Mouse (Mus musculus): Measurements from ENCODE around the gene Mettl11b. TPM values are rescaled to one million over a fixed set of nuclear protein-coding genes. Genes with fewer than 3 reads are reported as not detected.
"Not testable (repeated sequence)": the region's sequence is repeated elsewhere in the genome, so short reads cannot be mapped to it uniquely, and the experiment has no call there.

The Mettl11b gene
- polyA plus RNA-seq (2014; fragmentation: Nextera tagmentation; extraction: Ambion mirVana), result 0.33 and 0.42 TPM in 2 replicates

- Histone ChIP-seq H3K27me3 (ENCODE audit: insufficient read depth, low read length) (no peaks in the 10 kb centered on the region), H3K4me1 (ENCODE audit: insufficient read depth) (0 out of 2 replicates have a peak, but pooled peaks cover 4% of the 10 kb centered on the region), H3K4me3 (ENCODE audit: low read depth, low read length) (no peak within 1 kb of the TSS), H3K9ac (no peak within 1 kb of the TSS), H3K9me3 (ENCODE audit: low read depth, low read length) (no peaks in the 10 kb centered on the region), H3K36me3 (ENCODE audit: insufficient read depth) (no peaks in the 10 kb centered on the region), H3K4me2 (peak within 1 kb of the TSS; percentile 34), H3K27ac (ENCODE audit: low read depth) (no peak within 1 kb of the TSS; the same call in 1 of the 2 replicates)
- 41% methylated on average over 9 of the region's 9 CpGs for WGBS
- DNase-seq (peak; percentile 15), ATAC-seq (ENCODE audit: insufficient read depth) (peak; percentile 59; the same call in 1 of the 2 replicates)
- no peak for TF ChIP-seq CTCF (IDR thresholded peaks at IDR 0.05; ENCODE audit: low read depth)
Measured at GRCm38 (mm10) chr1:163725106-163725759, at the start of gene Mettl11b. Gene Mettl11b (minus strand): TSS chr1:163725232.

- H3K4me2 ChIP-seq, result no peak overlapping the region
- H3K9me3 ChIP-seq (ENCODE audit: low read depth, low read length), result no peaks in the 10 kb centered on the region
- H3K9ac ChIP-seq, result no peak overlapping the region
- no peak for TF ChIP-seq CTCF (IDR thresholded peaks at IDR 0.05; ENCODE audit: low read depth)
- DNase-seq (no peak), ATAC-seq (ENCODE audit: insufficient read depth) (no peak)
- H3K4me3 ChIP-seq (ENCODE audit: low read depth, low read length), result no peak overlapping the region
- H3K4me1 ChIP-seq (ENCODE audit: insufficient read depth), result no peaks in the 10 kb centered on the region; the same call in 1 of the 2 replicates
- H3K27me3 ChIP-seq (ENCODE audit: insufficient read depth, low read length), result no peaks in the 10 kb centered on the region
- H3K36me3 ChIP-seq (ENCODE audit: insufficient read depth), result no peaks in the 10 kb centered on the region
- 51% methylated on average over 10 of the region's 10 CpGs for WGBS
- no peak overlapping the region for H3K27ac ChIP-seq (ENCODE audit: low read depth)
Measured at GRCm38 (mm10) chr1:163757462-163758207, 32.6 kb upstream of the Mettl11b start.

- no peak for TF ChIP-seq CTCF (IDR thresholded peaks at IDR 0.05; ENCODE audit: low read depth)
- DNase-seq, result no peak
- ATAC-seq (ENCODE audit: insufficient read depth), result no peak
- Histone ChIP-seq H3K27me3 (ENCODE audit: insufficient read depth, low read length) (no peaks in the 10 kb centered on the region), H3K36me3 (ENCODE audit: insufficient read depth) (no peaks in the 10 kb centered on the region), H3K9me3 (ENCODE audit: low read depth, low read length) (no peaks in the 10 kb centered on the region), H3K4me1 (ENCODE audit: insufficient read depth) (no peaks in the 10 kb centered on the region), H3K27ac (ENCODE audit: low read depth) (no peak overlapping the region), H3K4me3 (ENCODE audit: low read depth, low read length) (no peak overlapping the region), H3K9ac (no peak overlapping the region), H3K4me2 (no peak overlapping the region)
- WGBS, result 56% methylated on average over 4 of the region's 4 CpGs
Measured at GRCm38 (mm10) chr1:163751360-163751992, 26.4 kb upstream of the Mettl11b start.

DNA sequence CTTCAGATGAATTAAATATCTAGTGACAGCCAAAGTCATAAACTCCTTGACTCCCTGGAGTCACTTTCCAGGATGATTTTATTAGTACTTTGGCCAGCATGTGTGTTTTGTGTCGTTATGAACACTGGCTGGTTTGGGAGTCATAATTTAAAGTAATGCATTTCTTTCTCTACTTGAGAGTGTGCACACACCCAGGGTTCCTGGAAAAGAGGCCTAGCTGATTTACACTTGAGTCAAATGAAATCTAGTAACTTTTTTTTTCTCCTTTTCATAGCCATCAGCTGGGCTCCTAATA lies 12.2 kb upstream of the Mettl11b start:
- no peak for TF ChIP-seq CTCF (IDR thresholded peaks at IDR 0.05; ENCODE audit: low read depth)
- no peaks in the 10 kb centered on the region for H3K4me1 ChIP-seq (ENCODE audit: insufficient read depth)
- H3K9ac ChIP-seq, result no peak overlapping the region
- H3K4me3 ChIP-seq (ENCODE audit: low read depth, low read length), result no peak overlapping the region
- no peaks in the 10 kb centered on the region for H3K36me3 ChIP-seq (ENCODE audit: insufficient read depth)
- WGBS, result 54% methylated on average over 1 of the region's 1 CpGs
- H3K9me3 ChIP-seq (ENCODE audit: low read depth, low read length), result no peaks in the 10 kb centered on the region
- no peak overlapping the region for H3K27ac ChIP-seq (ENCODE audit: low read depth)
- H3K27me3 ChIP-seq (ENCODE audit: insufficient read depth, low read length), result no peaks in the 10 kb centered on the region
- ATAC-seq (ENCODE audit: insufficient read depth), result no peak
- no peak for DNase-seq
- no peak overlapping the region for H3K4me2 ChIP-seq

DNA sequence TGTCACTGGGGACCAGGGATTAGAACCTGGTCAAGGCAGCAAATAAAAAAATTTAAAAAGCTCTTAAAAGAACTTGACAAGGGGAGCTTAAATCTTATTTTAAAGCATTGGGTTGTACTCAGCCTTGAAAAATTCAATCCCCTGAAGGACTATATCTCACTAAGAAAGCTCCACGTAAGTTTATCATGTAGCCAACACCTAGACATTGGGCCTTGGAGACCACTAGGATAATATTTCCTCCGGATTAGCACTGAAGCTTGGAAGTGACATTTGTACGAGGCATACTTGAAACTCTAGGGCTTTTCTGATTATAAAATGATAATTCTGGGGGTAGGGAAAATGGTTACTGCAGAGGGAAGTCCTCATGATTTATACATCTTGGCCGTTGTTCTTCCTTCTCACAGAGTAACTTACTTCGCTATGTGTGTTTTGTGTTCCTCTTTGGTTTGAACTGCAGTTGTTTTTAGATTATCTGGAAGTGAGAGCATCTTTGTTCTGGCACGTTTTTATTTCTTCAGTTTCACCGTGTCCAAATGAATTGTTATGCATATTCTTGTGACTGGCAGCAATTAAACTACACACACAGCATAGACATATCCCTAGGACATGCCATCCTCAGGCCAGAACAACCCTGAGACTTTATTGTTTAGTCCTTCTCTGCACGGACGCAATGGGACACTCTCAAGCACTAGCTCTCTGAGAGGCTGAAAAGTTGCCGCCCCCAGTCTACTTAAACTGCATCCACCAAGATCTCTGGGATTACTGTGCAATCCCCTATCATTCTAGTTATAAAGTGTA lies 11.6 kb upstream of the Mettl11b start:
- no peak for DNase-seq

GRCm38 (mm10) chr1:163731166-163731565 lies 6.1 kb upstream of the Mettl11b start:
- not testable (repeated sequence) for H3K9me3 ChIP-seq (ENCODE audit: low read depth, low read length)
- 94% methylated on average over 10 of the region's 10 CpGs for WGBS

More for the DNA sequence above, 11.6 kb upstream of the Mettl11b start:
- no peaks in the 10 kb centered on the region for H3K27me3 ChIP-seq (ENCODE audit: insufficient read depth, low read length)
- no peak overlapping the region for H3K4me3 ChIP-seq (ENCODE audit: low read depth, low read length)
- no peak overlapping the region for H3K27ac ChIP-seq (ENCODE audit: low read depth)
- ATAC-seq (ENCODE audit: insufficient read depth), result no peak
- WGBS, result 75% methylated on average over 10 of the region's 10 CpGs
- H3K4me2 ChIP-seq, result no peak overlapping the region
- no peak overlapping the region for H3K9ac ChIP-seq
- H3K36me3 ChIP-seq (ENCODE audit: insufficient read depth), result no peaks in the 10 kb centered on the region
- H3K4me1 ChIP-seq (ENCODE audit: insufficient read depth), result no peaks in the 10 kb centered on the region
- H3K9me3 ChIP-seq (ENCODE audit: low read depth, low read length), result no peaks in the 10 kb centered on the region
- no peak for TF ChIP-seq CTCF (IDR thresholded peaks at IDR 0.05; ENCODE audit: low read depth)

More at GRCm38 (mm10) chr1:163731166-163731565, 6.1 kb upstream of the Mettl11b start:
- not testable (repeated sequence) for H3K9ac ChIP-seq; H3K4me2 ChIP-seq; DNase-seq; H3K27me3 ChIP-seq (ENCODE audit: insufficient read depth, low read length); H3K4me1 ChIP-seq (ENCODE audit: insufficient read depth); H3K36me3 ChIP-seq (ENCODE audit: insufficient read depth); H3K27ac ChIP-seq (ENCODE audit: low read depth); H3K4me3 ChIP-seq (ENCODE audit: low read depth, low read length); ATAC-seq (ENCODE audit: insufficient read depth)

All from lung, embryonic 14.5 days (tissue).